Mouse (Mus musculus) forebrain, postnatal 0 days (tissue): ENCODE results near the gene Tas2r103. TPM values are rescaled to one million over a fixed set of nuclear protein-coding genes. Genes with fewer than 3 reads are reported as not detected.

Experiments
- ATAC-seq: fragments of 200-750 bp; cut with Nextera tagmentation; 2 replicates; pipeline ENCODE4 v1.8.0; 2017; ENCODE audit warnings: mild to moderate bottlenecking, moderate library complexity
- DNase-seq: peaks from one replicate; pipeline ENCODE4 v3.0.0-alpha.2; 2015
- H3K27ac ChIP-seq: fragments of 300-500 bp; sonication (generic); 2 replicates; pipeline ENCODE4 v1.5.1; 2014; ENCODE audit warnings: low read depth, mild to moderate bottlenecking, antibody characterized with exemption, low read length, moderate library complexity, mixed read lengths
- H3K27me3 ChIP-seq: fragments of 300-500 bp; sonication (generic); 2 replicates; pipeline ENCODE4 v1.6.1; 2014; ENCODE audit warnings: mild to moderate bottlenecking, low read length, mixed read lengths; ENCODE audit not compliant: insufficient read depth
- H3K36me3 ChIP-seq: fragments of 300-500 bp; sonication (generic); 2 replicates; pipeline ENCODE4 v1.6.1; 2014; ENCODE audit warnings: mild to moderate bottlenecking, moderate library complexity; ENCODE audit not compliant: insufficient read depth
- H3K4me1 ChIP-seq: fragments of 300-500 bp; sonication (generic); 2 replicates; pipeline ENCODE4 v1.6.1; 2014; ENCODE audit warnings: antibody characterized with exemption; ENCODE audit not compliant: insufficient read depth
- H3K4me2 ChIP-seq: fragments of 300-500 bp; sonication (generic); 2 replicates; pipeline ENCODE4 v1.6.1; 2014; ENCODE audit warnings: low read depth, mild to moderate bottlenecking, moderate library complexity
- H3K4me3 ChIP-seq: fragments of 300-500 bp; sonication (generic); 2 replicates; pipeline ENCODE4 v1.5.1; 2014; ENCODE audit warnings: low read depth, low read length, mixed read lengths
- H3K9ac ChIP-seq: fragments of 300-500 bp; sonication (generic); 2 replicates; pipeline ENCODE4 v1.6.1; 2014; ENCODE audit warnings: mild to moderate bottlenecking
- H3K9me3 ChIP-seq: fragments of 300-500 bp; sonication (generic); 2 replicates; pipeline ENCODE4 v1.6.1; 2016; ENCODE audit warnings: low read length
- CTCF ChIP-seq: sonication (generic); IDR thresholded peaks from 2 replicates; pipeline ENCODE4 v1.5.1; 2016; ENCODE audit warnings: antibody characterized with exemption, control low read depth, low read depth
- WGBS: fragments of 180-500 bp; shearing (Covaris S2); extraction: QIAGEN DNeasy Blood & Tissue Kit; methylation state at CpG from one replicate; pipeline ENCODE4 v1.1.7; 2014; 5-methylcytosine and 5-hydroxymethylcytosine counted together
- polyA plus RNA-seq: library from polyadenylated mRNA; unstranded; fragments of >200 nt; fragmentation: Nextera tagmentation; extraction: Ambion mirVana; gene quantifications from 2 replicates; pipeline ENCODE4 v1.2.1, GENCODE M21; 2015
- total RNA-seq: library from RNA; depleted of rRNA; stranded (reverse); fragments of >200 nt; gene quantifications from 2 replicates; pipeline ENCODE4 v1.2.3, GENCODE M21; 2014; rRNA removed

The Tas2r103 gene
- total RNA-seq, result not detected in 2 replicates
- polyA plus RNA-seq, result not detected in 2 replicates

- no peak for ATAC-seq
- Histone ChIP-seq H3K36me3 (no peaks in the 10 kb centered on the region), H3K27me3 (no peaks in the 10 kb centered on the region), H3K9me3 (no peaks in the 10 kb centered on the region), H3K9ac (no peak within 1 kb of the TSS), H3K4me3 (no peak within 1 kb of the TSS), H3K4me2 (no peak within 1 kb of the TSS), H3K4me1 (no peaks in the 10 kb centered on the region), H3K27ac (no peak within 1 kb of the TSS)
- 84% methylated on average over 2 of the region's 2 CpGs for WGBS
- no peak for TF ChIP-seq CTCF
- DNase-seq, result no peak
These were observed at the start of gene Tas2r103 for GRCm38 (mm10) chr6:133037001-133037400. Tas2r103 (minus strand) TSS chr6:133037101.

GRCm38 (mm10) chr6:133055716-133056115 is 18.8 kb upstream of the Tas2r103 start, which contains the start of gene Tas2r140:
Tas2r140 (minus strand) TSS chr6:133055816.
- DNase-seq (no peak), ATAC-seq (no peak)
- Histone ChIP-seq H3K9ac (no peak within 1 kb of the TSS), H3K9me3 (no peaks in the 10 kb centered on the region), H3K4me2 (no peak within 1 kb of the TSS), H3K4me3 (no peak within 1 kb of the TSS), H3K4me1 (no peaks in the 10 kb centered on the region), H3K27me3 (no peaks in the 10 kb centered on the region), H3K27ac (no peak within 1 kb of the TSS), H3K36me3 (no peaks in the 10 kb centered on the region)
- TF ChIP-seq CTCF, result no peak

Other genes starting within 250 kb of the Tas2r103 start
- gene Tas2r117, start 234.3 kb downstream of the Tas2r103 start, total RNA-seq, result not detected in 2 replicates
- not detected in 2 replicates for gene Tas2r117, start 234.3 kb downstream of the Tas2r103 start, polyA plus RNA-seq
- not detected in 2 replicates for gene Tas2r123, start 190.0 kb downstream of the Tas2r103 start, total RNA-seq
- gene Tas2r123, start 190.0 kb downstream of the Tas2r103 start, polyA plus RNA-seq, result not detected in 2 replicates
- gene Tas2r116, start 181.7 kb downstream of the Tas2r103 start, total RNA-seq, result not detected in 2 replicates
- gene Tas2r116, start 181.7 kb downstream of the Tas2r103 start, polyA plus RNA-seq, result not detected in 2 replicates
- not detected in 2 replicates for gene Tas2r110, start 169.1 kb downstream of the Tas2r103 start, total RNA-seq
- not detected in 2 replicates for gene Tas2r110, start 169.1 kb downstream of the Tas2r103 start, polyA plus RNA-seq
- gene Tas2r113, start 144.1 kb downstream of the Tas2r103 start, total RNA-seq, result not detected in 2 replicates
- not detected in 2 replicates for gene Tas2r113, start 144.1 kb downstream of the Tas2r103 start, polyA plus RNA-seq
- not detected in 2 replicates for gene Tas2r125, start 127.5 kb downstream of the Tas2r103 start, total RNA-seq
- gene Tas2r125, start 127.5 kb downstream of the Tas2r103 start, polyA plus RNA-seq, result not detected in 2 replicates
- gene Tas2r129, start 86.0 kb downstream of the Tas2r103 start, total RNA-seq, result not detected in 2 replicates
- gene Tas2r129, start 86.0 kb downstream of the Tas2r103 start, polyA plus RNA-seq, result not detected in 2 replicates
- not detected in 2 replicates for gene Tas2r131, start 79.2 kb downstream of the Tas2r103 start, total RNA-seq
- gene Tas2r131, start 79.2 kb downstream of the Tas2r103 start, polyA plus RNA-seq, result not detected in 2 replicates
- not detected in 2 replicates for gene Tas2r109, start 56.1 kb downstream of the Tas2r103 start, total RNA-seq
- gene Tas2r109, start 56.1 kb downstream of the Tas2r103 start, polyA plus RNA-seq, result not detected in 2 replicates
- gene Tas2r140, start 18.7 kb upstream of the Tas2r103 start, total RNA-seq, result not detected in 2 replicates
- not detected in 2 replicates for gene Tas2r140, start 18.7 kb upstream of the Tas2r103 start, polyA plus RNA-seq
- 162 and 168 TPM in 2 replicates for gene Smim10l1, start 67.8 kb upstream of the Tas2r103 start, total RNA-seq
- gene Smim10l1, start 67.8 kb upstream of the Tas2r103 start, polyA plus RNA-seq, result 116 and 126 TPM in 2 replicates